Mouse (Mus musculus) large intestine, adult 2 months (tissue): ENCODE measurements around the gene Ttc28. TPM values are rescaled to one million over a fixed set of nuclear protein-coding genes. Genes with fewer than 3 reads are reported as not detected.

Source experiments
- DNase-seq: peaks from one replicate; pipeline ENCODE4 v3.0.0-alpha.2; 2012; ENCODE audit warnings: low read depth, low spot score
- WGBS: fragments of 180-500 bp; shearing (Covaris S2); methylation state at CpG from one replicate; pipeline ENCODE4 v1.1.7; 2018; 5-methylcytosine and 5-hydroxymethylcytosine counted together
- polyA plus RNA-seq: library from polyadenylated mRNA; depleted of rRNA; stranded (reverse); fragments of >200 nt; gene quantifications from 2 replicates; pipeline ENCODE4 v1.2.3, GENCODE M21; 2012

The Ttc28 gene
- polyA plus RNA-seq, 1 experiment: 1.1 TPM

- DNase-seq: no peak
- 73% methylated on average over 20 of the region's 20 CpGs for WGBS
These were observed 261.7 kb downstream of the Ttc28 start for GRCm38 (mm10) chr5:111141139-111141885.

GRCm38 (mm10) chr5:111142837-111143236 lies 263.2 kb downstream of the Ttc28 start:
- DNase-seq: no peak
- WGBS: 78% methylated on average over 4 of the region's 4 CpGs

- WGBS: 80% methylated on average over 7 of the region's 7 CpGs
- no peak for DNase-seq
These were observed 264.8 kb downstream of the Ttc28 start for GRCm38 (mm10) chr5:111144411-111144810.

- no peak for DNase-seq
- 96% methylated on average over 14 of the region's 14 CpGs for WGBS
These were observed 271.0 kb downstream of the Ttc28 start for GRCm38 (mm10) chr5:111150581-111150980.

GRCm38 (mm10) chr5:111151882-111152759 lies 272.5 kb downstream of the Ttc28 start:
- DNase-seq: no peak
- WGBS: 47% methylated on average over 19 of the region's 19 CpGs

- WGBS: 51% methylated on average over 7 of the region's 7 CpGs
- DNase-seq: no peak
These were observed 275.0 kb downstream of the Ttc28 start for GRCm38 (mm10) chr5:111154586-111154985.

- DNase-seq: no peak
- 78% methylated on average over 4 of the region's 4 CpGs for WGBS
These were observed 275.7 kb downstream of the Ttc28 start for GRCm38 (mm10) chr5:111155271-111155670.

GRCm38 (mm10) chr5:111155928-111156327 lies 276.3 kb downstream of the Ttc28 start:
- 84% methylated on average over 12 of the region's 12 CpGs for WGBS
- no peak for DNase-seq

- 87% methylated on average over 9 of the region's 9 CpGs for WGBS
- no peak for DNase-seq
These were observed 278.7 kb downstream of the Ttc28 start for GRCm38 (mm10) chr5:111158266-111158665.

- 43% methylated on average over 23 of the region's 23 CpGs for WGBS
- no peak for DNase-seq
These were observed 280.2 kb downstream of the Ttc28 start for GRCm38 (mm10) chr5:111159628-111160321.

- no peak for DNase-seq
- 74% methylated on average over 7 of the region's 7 CpGs for WGBS
These were observed 281.7 kb downstream of the Ttc28 start for GRCm38 (mm10) chr5:111161146-111161930.

GRCm38 (mm10) chr5:111162857-111163256 lies 283.3 kb downstream of the Ttc28 start:
- no peak for DNase-seq
- 63% methylated on average over 6 of the region's 6 CpGs for WGBS

- no peak for DNase-seq
- WGBS: 65% methylated on average over 11 of the region's 11 CpGs
These were observed 283.8 kb downstream of the Ttc28 start for GRCm38 (mm10) chr5:111163377-111163776.

- WGBS: 50% methylated on average over 9 of the region's 9 CpGs
- DNase-seq: no peak
These were observed 284.8 kb downstream of the Ttc28 start for GRCm38 (mm10) chr5:111164348-111164920.

GRCm38 (mm10) chr5:111170383-111170782 lies 290.8 kb downstream of the Ttc28 start:
- 86% methylated on average over 9 of the region's 9 CpGs for WGBS

GRCm38 (mm10) chr5:111175410-111175809 lies 295.8 kb downstream of the Ttc28 start:
- DNase-seq: no peak
- WGBS: 18% methylated on average over 12 of the region's 12 CpGs

More at GRCm38 (mm10) chr5:111170383-111170782, 290.8 kb downstream of the Ttc28 start:
- DNase-seq: no peak

GRCm38 (mm10) chr5:111175842-111176241 lies 296.2 kb downstream of the Ttc28 start:
- 42% methylated on average over 9 of the region's 9 CpGs for WGBS
- no peak for DNase-seq

GRCm38 (mm10) chr5:111176441-111176840 lies 296.8 kb downstream of the Ttc28 start:
- no peak for DNase-seq
- 74% methylated on average over 13 of the region's 13 CpGs for WGBS
